Mouse (Mus musculus) cerebellum, adult 11 months (tissue): ENCODE results near the gene Itgbl1.

Experiments
- DNase-seq: peaks from one replicate; pipeline ENCODE4 v3.0.0; 2022

The Itgbl1 gene

GRCm38 (mm10) chr14:123990591-123991195, 330.9 kb downstream of the Itgbl1 start:
- no peak for DNase-seq
